Mouse (Mus musculus): ENCODE data around the gene Hdhd3.

- TF ChIP-seq CTCF (conservative IDR thresholded peaks at IDR 0.05; ENCODE audit: insufficient read depth, insufficient read length, low read depth, low read length), result no peak
- no peak for TF ChIP-seq POLR2A (IDR thresholded peaks at IDR 0.05; ENCODE audit: low read depth, low read length)
Measured at GRCm38 (mm10) chr4:62541802-62542201, 38.5 kb upstream of the Hdhd3 start.
